Mouse (Mus musculus) MN1 (cell line): ENCODE results near the gene Klf16.
A peak's percentile ranks its signal among the peaks of the same experiment; 100 is the strongest.

Experiments used
- DNase-seq: peaks from one replicate; pipeline ENCODE4 v3.0.0-alpha.2; 2016; ENCODE audit warnings: low spot score

The Klf16 gene

DNA sequence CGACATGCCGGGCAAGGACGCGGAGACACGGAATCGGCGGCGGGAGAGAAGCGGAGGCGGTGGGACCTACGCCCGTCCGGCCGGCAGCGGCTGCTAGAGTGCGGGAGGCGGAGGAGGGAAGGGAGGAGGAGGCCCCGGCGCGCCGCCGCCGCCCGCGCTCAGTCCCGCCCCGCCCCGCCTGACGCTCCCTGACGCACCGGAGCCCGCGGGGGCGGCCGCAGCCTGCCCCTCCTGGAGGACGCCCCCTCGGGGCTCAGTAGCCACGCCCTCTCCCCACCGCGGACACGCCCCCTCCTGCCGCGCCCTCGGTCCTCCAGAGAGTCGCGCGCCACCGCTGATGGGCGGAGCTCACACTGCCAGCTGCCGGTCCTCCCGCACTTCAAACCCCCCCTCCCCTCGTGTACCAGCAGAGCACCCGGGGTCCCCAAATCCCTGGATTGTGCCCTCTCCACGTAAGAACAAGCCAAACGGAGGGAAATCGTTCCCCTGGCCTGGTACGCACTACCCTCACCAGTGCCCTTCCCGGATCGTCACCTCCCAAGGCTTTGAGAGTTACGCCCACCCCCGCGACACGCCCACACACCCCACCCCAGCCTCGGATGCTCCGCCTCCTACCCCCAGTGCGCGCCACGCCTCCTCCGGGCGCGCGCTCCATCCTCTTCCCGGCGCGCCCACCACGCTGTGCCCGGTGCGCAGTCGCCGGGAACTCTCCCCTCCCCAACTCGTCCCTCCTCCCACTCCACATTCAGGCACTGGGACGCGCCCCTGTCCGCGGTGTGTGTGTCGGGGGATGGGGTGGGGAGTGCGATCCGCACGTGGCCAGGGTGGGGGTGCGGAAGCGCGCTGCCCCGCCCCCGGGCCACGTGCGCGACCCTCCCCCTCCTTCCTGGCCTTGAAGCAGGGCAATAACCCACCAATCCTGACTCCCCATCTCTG lies at the start of gene Klf16:
Gene Klf16, minus strand, starts transcription at position 127 of the 936 bp plus-strand sequence.
- DNase-seq = peak; percentile 96

DNA sequence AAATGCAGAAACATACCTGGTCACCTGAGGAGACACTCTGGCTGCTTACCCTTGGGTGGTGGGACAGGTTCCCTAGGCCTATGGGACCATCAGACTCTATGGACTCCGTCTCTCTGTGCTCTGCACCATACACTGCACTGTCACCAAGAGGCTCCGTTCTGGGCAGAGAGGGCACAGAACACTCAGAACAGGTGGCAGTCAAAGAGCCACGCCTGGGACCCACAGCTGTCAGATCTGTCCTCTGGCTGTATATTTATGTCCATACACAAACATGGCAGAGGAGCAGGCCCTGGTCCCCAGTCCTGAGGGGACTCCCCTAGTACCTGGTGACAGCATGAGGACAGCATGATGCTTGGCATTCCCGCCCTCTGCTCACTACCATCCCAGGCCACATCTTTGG lies 48.6 kb upstream of the Klf16 start:
- DNase-seq = no peak

DNA sequence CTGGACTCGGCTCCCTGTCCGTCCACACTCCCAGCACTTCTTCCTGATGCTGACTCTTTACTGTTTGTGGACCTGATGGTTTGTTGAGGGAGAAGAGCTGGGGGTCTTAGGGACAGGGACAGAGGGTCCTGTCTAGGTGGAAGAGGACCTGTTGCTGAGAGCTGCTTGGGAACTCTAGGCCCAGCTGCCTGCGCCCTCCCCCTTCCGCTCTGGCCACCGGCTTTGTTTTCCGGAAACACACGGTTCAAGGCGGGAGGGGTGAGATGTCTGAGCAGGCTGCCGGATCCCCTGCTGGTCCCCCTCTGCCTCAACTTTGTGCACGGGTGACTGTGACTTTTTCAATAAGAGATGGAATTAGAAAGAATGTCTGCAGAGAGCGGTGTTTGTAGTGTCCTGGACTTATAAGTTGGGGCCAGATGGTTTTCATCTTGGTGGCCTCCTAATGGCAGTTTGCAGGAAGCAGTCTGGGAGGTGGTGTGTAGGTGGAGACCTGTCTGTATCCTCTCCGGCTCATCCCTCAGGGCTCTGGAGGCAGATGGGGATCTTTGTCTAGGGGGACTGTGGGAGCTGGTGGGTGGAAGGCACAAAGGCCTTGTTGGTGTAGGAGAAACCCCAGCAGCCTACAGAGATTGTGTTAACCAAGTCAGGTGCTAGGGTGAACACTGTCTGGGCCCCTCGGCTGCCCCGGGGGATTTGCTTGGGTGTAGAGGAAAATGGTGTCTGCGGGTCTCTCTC lies 46.5 kb upstream of the Klf16 start:
- DNase-seq = peak; percentile 58

GRCm38 (mm10) chr10:80622661-80623456 lies 45.7 kb upstream of the Klf16 start, which contains the start of gene Csnk1g2:
Csnk1g2 (plus strand) TSS chr10:80622838.
- no peak for DNase-seq

DNA sequence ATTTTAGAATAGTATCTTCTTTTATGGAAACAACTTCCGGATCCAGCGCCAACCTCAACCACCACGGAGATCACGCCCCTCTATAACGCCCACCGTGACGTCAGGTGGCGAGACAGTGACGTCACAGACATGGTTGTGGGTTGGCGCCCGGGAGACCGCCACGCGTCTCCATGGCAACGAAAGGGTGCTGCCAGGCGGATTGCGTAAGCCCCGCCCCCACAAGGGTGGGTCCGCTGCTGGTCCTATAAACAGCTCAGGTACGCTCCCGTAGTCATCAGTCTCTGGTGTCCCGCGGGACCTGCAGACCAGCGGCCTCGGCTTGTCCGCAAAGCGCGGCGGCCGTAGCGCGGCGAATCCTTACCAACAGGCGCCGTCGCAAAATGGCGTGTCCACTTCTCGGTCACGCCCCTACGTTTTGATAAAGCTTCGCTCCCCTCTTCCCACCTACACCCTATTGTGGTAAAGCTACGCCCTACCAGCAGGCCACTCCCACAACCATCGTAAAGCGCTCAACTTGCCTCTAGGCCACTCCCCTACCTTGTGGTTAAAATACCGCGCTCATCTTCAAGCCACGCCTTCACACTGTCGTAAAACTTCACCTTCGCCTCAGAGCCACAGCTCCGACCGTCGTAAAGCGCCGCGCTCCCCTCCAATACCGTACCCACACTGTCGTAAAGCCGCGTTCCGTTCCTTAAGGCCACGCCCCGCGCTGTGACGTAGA lies 45.0 kb upstream of the Klf16 start:
- peak; percentile 99 for DNase-seq

GRCm38 (mm10) chr10:80621690-80621939 lies 44.5 kb upstream of the Klf16 start:
- DNase-seq = no peak

- DNase-seq = peak; percentile 21
These were observed 43.9 kb upstream of the Klf16 start for GRCm38 (mm10) chr10:80620796-80621689.

DNA sequence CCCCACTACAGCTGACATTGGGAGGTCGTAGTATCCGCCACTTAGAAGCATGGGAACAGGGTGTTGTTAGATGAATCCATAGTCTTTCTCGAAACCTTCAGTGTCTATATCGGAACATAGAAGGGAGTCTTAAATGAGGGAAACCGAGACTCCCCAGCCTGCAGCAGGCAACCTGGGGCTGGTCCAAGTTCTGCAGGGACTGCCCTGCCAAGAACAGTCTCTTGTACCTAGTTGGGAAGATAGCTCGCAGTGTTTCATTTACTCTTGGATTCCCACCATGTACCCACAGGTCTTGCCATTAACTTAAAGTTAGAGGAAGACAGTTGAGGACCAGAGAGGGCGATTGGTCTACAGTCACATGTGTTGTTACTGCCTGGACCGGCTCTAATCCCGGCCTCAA lies 43.2 kb upstream of the Klf16 start:
- no peak for DNase-seq

- no peak for DNase-seq
These were observed 42.5 kb upstream of the Klf16 start for GRCm38 (mm10) chr10:80619465-80620244.

- no peak for DNase-seq
These were observed 41.1 kb upstream of the Klf16 start for GRCm38 (mm10) chr10:80618181-80618580.

- no peak for DNase-seq
These were observed 37.2 kb upstream of the Klf16 start for GRCm38 (mm10) chr10:80614351-80614750.

GRCm38 (mm10) chr10:80613821-80614220 lies 36.7 kb upstream of the Klf16 start:
- DNase-seq = no peak

- DNase-seq = no peak
These were observed 34.8 kb upstream of the Klf16 start for GRCm38 (mm10) chr10:80611905-80612304.

GRCm38 (mm10) chr10:80611024-80611423 lies 33.9 kb upstream of the Klf16 start:
- DNase-seq = peak; percentile 52

GRCm38 (mm10) chr10:80610116-80610785 lies 33.1 kb upstream of the Klf16 start:
- DNase-seq = no peak

DNA sequence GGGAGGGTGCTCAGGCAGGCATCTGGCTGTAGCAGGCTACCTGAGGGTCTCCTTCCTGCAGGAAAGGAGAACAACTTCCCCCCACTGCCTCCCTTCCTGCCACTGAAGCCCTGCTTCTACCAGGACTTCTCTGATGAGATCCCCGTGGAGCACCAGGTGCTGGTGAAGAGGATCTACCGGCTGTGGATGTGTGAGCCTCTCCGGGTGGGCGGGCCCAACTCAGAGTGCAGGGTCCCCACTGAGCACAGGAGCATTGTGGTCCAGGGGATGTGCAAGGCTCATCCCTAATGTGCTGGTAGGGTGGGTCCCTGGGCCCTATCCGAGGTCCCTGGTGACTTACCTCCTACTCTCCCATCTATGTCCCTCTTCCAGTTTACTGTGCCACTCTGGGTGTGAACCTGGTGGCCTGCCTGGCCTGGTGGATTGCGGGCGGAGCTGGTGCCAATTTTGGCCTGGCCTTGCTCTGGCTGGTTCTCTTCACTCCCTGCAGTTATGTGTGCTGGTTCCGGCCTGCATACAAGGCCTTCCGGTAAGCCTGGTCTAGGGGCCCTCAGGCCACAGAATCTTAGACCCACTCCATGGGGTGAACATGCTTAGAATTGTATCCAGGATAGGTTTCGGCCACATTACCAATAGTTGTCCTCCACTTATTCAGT lies 32.3 kb upstream of the Klf16 start:
- no peak for DNase-seq

GRCm38 (mm10) chr10:80608435-80608834 lies 31.3 kb upstream of the Klf16 start:
- no peak for DNase-seq

- no peak for DNase-seq
These were observed 29.7 kb upstream of the Klf16 start for GRCm38 (mm10) chr10:80606737-80607350.
